Mouse (Mus musculus) splenic B cell, adult 2 months (primary cell): Measurements from ENCODE around the gene Rimklb.
"Not testable (repeated sequence)": the region's sequence is repeated elsewhere in the genome, so short reads cannot be mapped to it uniquely, and the experiment has no call there.

Source experiments
- DNase-seq: peaks from one replicate; pipeline ENCODE4 v3.0.0-alpha.2; 2011; ENCODE audit warnings: low read depth, low spot score
- H3K27me3 ChIP-seq: 2 replicates; pipeline ENCODE4 v1.6.1; 2012; ENCODE audit warnings: mild to moderate bottlenecking, low read length, moderate library complexity, mixed read lengths; ENCODE audit not compliant: control insufficient read depth, poor library complexity, insufficient read depth, severe bottlenecking
- H3K36me3 ChIP-seq: 2 replicates; pipeline ENCODE4 v1.6.1; 2012; ENCODE audit warnings: mild to moderate bottlenecking, low read length, moderate library complexity, mixed read lengths; ENCODE audit not compliant: control insufficient read depth, poor library complexity, insufficient read depth, severe bottlenecking

Rimklb gene

DNA sequence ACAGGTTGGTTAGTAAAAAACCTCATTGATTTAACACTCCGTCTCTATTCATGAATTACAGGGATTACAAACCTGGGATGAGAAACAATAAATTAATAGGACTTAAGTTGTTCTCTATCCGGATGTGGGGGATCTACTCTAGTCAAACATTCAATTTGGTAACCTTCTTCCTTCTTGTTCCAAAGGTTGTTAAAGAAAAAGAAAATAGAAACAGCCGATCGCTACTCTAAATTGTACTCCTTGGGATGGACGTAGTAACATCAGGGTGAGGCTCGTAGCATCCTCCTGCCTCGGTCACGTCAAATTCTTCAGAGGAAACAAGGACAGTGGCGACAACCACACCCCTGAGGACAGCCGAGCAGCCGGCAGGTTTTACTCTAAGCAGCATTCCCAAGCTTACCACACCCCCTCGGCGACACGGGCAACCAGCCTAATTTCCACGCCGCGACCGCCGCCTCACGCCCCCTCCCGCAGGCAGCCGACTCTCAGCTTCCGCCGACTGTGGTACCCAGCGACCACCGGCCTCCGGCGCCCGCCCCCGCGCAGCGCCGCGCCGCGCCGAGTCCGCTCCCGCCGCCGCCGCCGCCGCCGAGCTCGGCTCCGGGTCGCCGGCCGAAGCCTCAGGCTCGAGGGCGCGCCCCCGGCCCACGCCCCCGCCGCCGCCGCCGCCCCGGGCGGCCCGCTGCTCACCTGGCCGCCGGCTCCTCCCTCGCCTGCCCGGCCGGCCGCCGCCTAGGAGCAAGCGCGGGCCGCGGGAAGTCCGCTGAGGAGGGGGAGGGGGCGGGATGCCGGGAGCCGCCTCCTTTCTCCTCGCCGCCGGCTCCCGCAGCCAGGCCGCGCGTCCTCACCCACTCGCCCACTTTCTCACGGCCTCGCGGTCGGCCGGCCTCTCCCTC, 12.9 kb downstream of the Rimklb start:
- DNase-seq: peak; percentile 19

DNA sequence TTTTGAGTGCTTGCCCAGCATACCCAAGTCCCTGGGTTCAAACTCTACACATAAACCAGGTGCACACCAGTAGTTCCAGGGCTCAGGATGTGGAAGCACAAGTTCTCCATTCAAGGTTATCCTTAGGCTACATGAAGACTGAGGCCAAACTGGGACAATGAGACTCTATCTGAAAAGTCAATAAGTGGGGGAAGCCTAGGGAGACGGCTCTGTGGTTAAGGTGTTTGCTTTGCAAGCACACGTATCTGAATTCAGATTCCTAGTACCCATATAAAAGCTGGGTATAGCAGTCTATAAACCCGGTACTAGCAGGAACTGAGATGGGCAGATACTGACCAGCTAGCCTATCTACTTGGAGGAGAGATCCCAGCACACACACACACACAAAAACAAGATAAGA, 20.5 kb downstream of the Rimklb start:
- no peak for DNase-seq
- H3K36me3 ChIP-seq: no peaks in the 10 kb centered on the region
- no peaks in the 10 kb centered on the region for H3K27me3 ChIP-seq

More for the DNA sequence above, 12.9 kb downstream of the Rimklb start:
- Histone ChIP-seq H3K27me3 (no peaks in the 10 kb centered on the region; the same call in 1 of the 2 replicates), H3K36me3 (no peaks in the 10 kb centered on the region)

DNA sequence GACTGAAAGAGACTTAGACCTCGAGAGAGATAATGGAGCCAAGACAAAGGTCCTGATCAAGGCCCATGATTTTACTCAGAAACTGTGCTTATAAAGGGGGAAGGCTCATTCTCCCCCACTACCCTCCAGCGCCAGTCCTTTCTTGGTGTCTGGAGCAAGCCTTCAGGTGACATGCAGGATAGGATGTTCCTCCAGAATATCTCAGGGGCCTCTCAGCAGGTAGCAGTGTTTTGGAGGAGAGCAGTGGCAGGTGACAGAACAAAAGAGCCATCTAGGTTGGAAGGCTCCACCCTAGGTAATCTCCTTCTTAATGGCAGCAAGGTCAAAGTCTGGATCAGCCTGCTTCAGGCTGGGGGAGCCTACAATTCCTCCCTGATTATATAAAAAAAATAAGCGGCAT, 27.1 kb downstream of the Rimklb start:
- not testable (repeated sequence) for DNase-seq, H3K36me3 ChIP-seq, H3K27me3 ChIP-seq

DNA sequence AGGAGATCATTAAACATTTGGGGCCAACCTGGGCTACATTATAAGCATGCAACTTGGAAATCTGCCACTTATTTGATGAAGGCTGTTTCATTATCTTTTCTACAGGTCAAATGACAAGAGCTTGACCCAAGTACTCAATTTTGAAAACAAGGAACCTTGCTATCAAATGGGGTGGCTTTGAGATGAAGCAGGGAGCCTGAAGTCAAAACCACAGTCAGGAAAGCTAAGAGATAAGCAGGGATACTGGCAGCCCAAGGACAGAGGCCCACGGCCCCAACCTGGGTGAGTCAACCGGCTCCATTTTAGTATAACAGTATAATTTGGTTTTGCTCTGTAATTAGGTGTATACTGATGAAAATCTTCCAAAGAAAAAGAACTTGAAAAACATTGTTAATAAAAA, 28.3 kb downstream of the Rimklb start:
- H3K27me3 ChIP-seq: no peaks in the 10 kb centered on the region

DNA sequence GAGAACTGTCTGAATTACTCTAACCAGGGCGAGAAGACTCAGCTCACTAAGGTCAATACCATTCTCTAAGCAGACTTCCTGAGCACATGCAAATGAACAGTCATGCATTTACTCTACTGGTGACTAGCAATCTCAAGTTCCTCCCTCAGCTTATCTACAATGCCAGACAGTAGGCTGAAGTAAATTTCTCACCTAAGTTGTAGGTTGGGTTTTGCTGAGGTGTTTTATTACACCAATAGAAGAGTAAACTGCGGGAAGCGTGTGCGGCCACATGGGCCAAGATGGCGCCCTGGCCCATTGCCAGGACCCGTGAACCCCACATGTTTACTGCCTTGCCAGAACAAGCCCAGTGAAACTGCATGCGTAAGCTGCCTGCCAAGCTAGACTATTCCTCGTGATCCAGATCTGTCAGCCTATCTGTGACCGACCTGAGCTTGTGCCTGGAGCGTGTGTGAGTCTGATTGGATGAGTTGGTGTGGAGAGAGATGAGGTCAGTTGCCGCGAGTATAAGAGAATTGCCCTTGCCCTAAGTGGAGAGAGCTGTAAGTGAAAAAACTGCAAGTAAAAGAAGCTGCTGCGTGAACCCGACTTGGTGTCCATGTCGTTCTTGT, 29.4 kb downstream of the Rimklb start:
- no peak for DNase-seq
- H3K27me3 ChIP-seq: no peaks in the 10 kb centered on the region
- H3K36me3 ChIP-seq: no peaks in the 10 kb centered on the region

More for the DNA sequence above, 28.3 kb downstream of the Rimklb start:
- no peaks in the 10 kb centered on the region for H3K36me3 ChIP-seq
- no peak for DNase-seq

DNA sequence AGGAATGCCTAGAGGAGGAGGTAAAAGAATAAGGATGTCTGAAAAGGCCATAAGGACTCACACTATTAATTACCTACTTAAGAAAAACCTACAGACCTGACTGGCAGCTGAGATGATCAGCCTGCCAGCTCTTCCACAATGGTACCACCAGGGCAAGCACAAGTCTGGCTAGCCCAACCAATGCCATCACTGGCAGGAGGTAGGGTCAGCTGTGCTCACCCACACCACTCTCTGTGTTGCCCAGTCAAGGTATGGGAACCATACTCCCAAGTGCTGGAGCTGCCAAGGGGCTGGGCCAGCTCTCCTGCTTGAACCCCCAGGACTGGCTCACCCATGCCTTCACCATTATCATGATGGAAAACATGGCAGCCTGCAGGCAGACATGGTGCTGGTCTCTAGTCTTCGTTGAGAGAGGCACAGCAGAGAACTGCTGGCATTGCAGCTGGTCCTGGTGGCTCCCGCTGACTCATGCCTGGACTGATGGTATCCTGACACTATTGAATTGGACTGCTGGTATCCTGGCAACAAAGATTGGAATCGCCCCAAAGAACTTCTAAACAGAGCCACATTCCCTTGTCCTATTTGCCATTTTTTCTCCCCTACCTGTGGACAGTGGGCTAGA, 32.4 kb downstream of the Rimklb start:
- no peak for DNase-seq
- Histone ChIP-seq H3K36me3 (no peaks in the 10 kb centered on the region), H3K27me3 (no peaks in the 10 kb centered on the region)

DNA sequence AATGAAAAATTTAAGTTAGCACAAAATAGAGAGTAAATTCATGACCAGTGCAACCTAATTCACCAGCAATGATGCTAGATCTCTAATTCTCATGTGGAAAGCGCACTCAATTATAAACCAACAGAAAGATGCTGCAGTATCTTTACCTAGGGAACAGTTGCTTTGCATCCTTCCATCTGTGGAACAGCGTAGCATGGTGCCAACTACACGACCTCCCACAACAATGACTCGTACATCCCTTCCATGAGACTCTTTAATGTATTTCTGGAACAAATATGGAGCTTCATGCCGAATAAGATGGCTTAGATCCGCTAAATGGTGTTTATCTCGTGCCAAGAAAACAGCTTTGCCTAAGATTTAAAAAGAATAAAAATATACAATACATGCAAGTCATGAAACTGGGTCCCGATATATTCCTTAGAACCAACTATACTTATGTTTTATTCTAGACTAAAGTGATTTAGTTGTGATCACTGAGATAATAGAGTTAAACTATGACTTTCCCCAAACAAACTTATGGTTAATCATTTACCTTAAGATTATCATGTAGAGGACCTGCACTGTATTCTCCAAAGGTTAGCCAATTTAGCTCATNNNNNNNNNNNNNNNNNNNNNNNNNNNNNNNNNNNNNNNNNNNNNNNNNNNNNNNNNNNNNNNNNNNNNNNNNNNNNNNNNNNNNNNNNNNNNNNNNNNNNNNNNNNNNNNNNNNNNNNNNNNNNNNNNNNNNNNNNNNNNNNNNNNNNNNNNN, 39.4 kb downstream of the Rimklb start:
- H3K36me3 ChIP-seq: no peaks in the 10 kb centered on the region

DNA sequence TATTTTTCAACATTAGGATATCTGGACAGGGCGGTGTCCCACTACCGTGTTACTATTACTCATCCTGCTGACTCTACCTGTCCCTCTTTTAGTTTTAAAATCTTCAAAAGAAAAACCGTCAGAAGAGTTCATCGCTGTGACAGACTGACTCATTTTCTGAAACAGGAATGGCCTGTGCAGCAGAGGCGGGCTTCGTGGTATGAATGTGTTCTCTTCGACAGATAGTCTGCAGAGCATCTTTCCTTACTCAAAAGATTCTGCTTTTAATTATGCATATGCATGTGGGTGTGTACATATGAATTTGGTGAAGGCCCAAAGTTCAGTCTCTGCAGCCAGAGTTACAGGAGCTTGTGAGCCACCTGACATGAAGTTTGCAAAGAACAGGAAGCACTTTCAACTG, 50.7 kb downstream of the Rimklb start:
- Histone ChIP-seq H3K27me3 (no peaks in the 10 kb centered on the region), H3K36me3 (no peaks in the 10 kb centered on the region)
- DNase-seq: no peak

More for the DNA sequence above, 39.4 kb downstream of the Rimklb start:
- no peak for DNase-seq
- H3K27me3 ChIP-seq: no peaks in the 10 kb centered on the region

DNA sequence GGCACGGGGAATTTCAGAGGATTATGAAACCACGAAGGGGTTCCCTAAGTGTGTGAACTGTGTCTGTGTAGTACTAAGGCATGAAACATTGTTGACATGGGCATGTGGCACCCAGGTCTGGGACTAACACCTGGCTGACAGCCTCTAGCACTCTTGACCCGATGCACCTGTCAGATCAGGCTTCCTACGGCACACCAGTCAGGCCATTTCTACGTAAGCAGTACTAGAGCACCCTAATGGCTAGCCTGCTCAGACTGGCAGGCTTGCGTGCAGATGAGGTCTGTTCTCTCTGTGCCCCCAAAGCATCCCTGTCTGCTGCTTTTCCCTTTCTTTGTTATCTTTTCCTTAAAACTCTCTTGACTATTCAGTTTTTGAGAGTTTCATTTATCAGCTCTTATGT, 53.3 kb downstream of the Rimklb start:
- no peak for DNase-seq
- no peaks in the 10 kb centered on the region for H3K36me3 ChIP-seq
- no peaks in the 10 kb centered on the region for H3K27me3 ChIP-seq

DNA sequence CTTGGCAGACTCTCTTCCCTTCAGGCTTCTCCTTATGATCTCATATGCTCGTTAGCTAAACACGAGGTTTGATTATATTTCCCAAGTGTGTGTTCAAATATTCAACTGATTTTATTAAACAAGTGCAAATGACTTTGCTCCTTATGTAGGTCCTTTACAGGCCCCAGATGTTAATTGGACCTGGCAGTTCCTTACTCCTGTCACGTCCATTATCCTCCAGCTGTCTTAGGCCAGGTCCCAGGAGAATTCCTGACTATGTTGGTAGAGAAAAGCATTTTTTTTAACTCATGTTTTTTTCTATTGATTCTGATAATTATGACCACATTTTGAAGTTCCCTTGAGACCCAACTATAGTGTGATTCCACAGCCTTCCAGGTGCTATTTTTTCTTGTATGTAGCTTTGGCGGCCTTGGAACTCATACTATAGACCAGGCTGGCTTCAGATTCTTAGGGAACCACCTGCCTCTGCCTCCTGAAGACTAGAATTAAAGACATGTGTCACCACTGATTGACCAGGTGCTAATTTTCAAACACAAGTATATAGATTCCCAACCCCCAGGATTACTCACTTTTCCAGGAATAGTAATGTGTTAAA, 57.8 kb downstream of the Rimklb start:
- no peak for DNase-seq
- H3K36me3 ChIP-seq: no peaks in the 10 kb centered on the region
- H3K27me3 ChIP-seq: no peaks in the 10 kb centered on the region

DNA sequence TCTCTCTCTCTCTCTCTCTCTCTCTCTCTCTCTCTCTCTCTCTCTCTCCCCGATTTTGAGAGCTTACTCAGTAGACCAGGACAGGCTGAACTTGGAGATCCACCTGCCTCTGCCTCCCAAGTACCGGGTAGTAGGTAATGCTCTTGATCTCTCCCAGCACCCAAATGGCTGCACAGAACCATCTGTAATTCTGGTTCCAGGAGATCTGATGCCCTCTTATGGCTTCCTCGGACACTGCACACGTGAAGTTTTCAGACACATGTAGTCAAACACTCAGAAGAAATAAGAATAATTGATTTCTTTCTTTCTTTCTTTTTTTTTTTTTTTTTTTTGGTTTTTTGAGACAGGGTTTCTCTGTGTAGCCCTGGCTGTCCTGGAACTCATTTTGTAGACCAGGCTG, 59.3 kb downstream of the Rimklb start:
- H3K36me3 ChIP-seq: no peaks in the 10 kb centered on the region
- no peaks in the 10 kb centered on the region for H3K27me3 ChIP-seq
- no peak for DNase-seq

DNA sequence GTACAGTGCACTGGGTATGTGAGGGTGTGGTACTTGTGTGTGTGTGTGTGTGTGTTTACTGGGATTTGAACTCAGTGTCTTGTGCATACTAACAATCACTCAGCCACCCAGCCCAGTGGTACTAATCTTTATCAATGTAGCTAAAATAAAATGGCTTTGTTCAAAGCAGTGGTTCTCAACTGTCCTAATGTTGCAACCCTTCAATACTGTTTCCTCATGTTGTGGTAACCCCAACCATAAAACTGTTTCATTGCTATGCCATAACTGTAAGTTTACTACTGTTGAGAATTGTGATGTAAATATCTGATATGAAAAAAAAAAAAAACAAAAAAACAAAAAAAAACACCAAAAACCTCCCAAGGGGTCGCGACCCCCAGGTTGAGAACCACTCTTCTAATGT, 63.3 kb downstream of the Rimklb start:
- Histone ChIP-seq H3K27me3 (no peaks in the 10 kb centered on the region), H3K36me3 (no peaks in the 10 kb centered on the region)
- DNase-seq: no peak

DNA sequence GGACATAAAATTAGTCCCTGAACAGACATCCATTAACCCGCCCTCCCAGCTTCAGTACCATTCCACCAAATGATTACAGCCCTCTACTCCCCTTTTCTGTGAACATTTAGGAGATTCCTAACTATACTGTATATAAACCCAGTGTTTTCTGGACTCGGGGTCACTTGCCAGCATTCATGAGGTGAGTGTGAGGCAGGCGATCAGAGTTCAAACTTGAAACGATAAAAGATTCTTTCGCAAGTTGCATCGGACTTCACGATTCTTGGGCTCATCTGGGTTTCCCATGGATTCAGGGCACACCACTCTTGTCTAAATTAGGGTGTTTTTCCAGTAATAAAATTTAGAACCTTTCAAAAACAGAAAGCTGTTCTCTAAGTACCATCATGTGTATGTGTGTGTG, 71.1 kb downstream of the Rimklb start:
- H3K36me3 ChIP-seq: no peaks in the 10 kb centered on the region
- DNase-seq: no peak
- H3K27me3 ChIP-seq: no peaks in the 10 kb centered on the region

DNA sequence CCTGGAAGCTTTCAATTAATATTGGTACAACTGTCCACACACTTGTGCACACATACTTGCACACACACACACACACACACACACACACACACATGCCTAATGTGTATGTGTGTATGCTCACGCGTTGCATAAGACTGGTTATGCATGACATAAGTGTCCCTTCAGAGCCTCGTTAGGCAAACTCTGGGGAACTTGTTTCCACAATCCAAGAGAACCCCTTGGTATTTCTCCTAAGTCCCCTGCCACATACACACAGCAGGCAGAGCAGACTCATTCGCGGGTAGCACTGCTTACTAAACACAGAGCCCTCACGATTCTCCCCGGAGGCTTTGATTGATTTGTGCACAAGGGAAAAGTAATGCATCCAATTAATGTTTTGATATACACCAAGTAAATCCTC, 81.5 kb downstream of the Rimklb start:
- DNase-seq: no peak

More for the DNA sequence above, 81.5 kb downstream of the Rimklb start:
- no peaks in the 10 kb centered on the region for H3K27me3 ChIP-seq
- H3K36me3 ChIP-seq: no peaks in the 10 kb centered on the region
